Mouse (Mus musculus) ES-E14 (cell line): Measurements from ENCODE around the gene Zfhx3.

ENCODE experiments used
- CHD2 ChIP-seq: IDR thresholded peaks from 2 replicates; pipeline ENCODE4 v1.6.1; 2014; ENCODE audit warnings: mild to moderate bottlenecking, low read depth, low read length, inconsistent platforms
- HCFC1 ChIP-seq: IDR thresholded peaks from 2 replicates; pipeline ENCODE4 v1.6.1; 2012; ENCODE audit warnings: low read length, inconsistent platforms, borderline replicate concordance; ENCODE audit not compliant: insufficient read depth
- MAFK ChIP-seq: IDR thresholded peaks from 2 replicates; pipeline ENCODE4 v1.6.1; 2014; ENCODE audit warnings: mild to moderate bottlenecking, low read depth, low read length, inconsistent platforms; ENCODE audit not compliant: insufficient read depth
- ZC3H11A ChIP-seq: IDR thresholded peaks from 2 replicates; pipeline ENCODE4 v1.6.1; 2012; ENCODE audit warnings: low read depth, mild to moderate bottlenecking, inconsistent platforms, low read length, borderline replicate concordance
- ZNF384 ChIP-seq: IDR thresholded peaks from 2 replicates; pipeline ENCODE4 v1.6.1; 2012; ENCODE audit warnings: low read depth, low read length, inconsistent platforms

DNA sequence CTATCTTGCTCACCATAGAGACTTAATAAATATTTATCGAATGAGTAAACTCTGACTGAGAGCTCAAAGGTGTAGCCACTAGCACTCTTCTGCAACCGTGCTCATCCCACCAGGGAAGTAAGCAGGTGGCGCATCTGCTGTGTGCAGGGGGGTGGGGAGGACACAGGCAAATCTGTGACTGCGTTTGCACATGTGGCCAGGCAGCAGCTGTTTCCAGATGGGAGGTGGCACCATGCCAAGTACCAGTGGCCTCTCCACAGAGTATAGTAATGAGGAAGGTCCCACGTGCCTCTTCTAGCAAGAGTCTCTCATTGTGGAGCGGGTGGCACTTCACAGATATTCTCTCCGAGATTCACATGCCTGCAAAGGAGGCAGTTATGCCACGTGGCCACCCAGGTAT lies 481.9 kb downstream of the Zfhx3 start:
- no peak for TF ChIP-seq ZNF384
- TF ChIP-seq CHD2 = no peak
- TF ChIP-seq MAFK = no peak
- no peak for TF ChIP-seq HCFC1
- TF ChIP-seq ZC3H11A = no peak
